Comparison of ENCODE assay signal across 8 mouse cellular contexts in genomic region chr3:32379891-32380290, GRCm38 (mm10). TPM values are rescaled to one million over a fixed set of nuclear protein-coding genes. Genes with fewer than 3 reads are reported as not detected.
A peak's percentile ranks its signal among the peaks of the same experiment; 100 is the strongest.
DNase-seq lines count a peak whose midpoint lies in the region; ATAC-seq and TF ChIP-seq lines count a peak whose summit lies in the region.

No protein-coding gene starts in this region.

- H3K27ac ChIP-seq in heart, postnatal 0 days (ENCODE audit: low read depth) = no peak overlapping the region
- no peak overlapping the region for H3K27ac ChIP-seq in bone marrow, adult 2 months (ENCODE audit: control insufficient read depth, insufficient read depth, low read depth, low read length, poor library complexity)
- H3K27ac ChIP-seq in liver, postnatal 0 days (ENCODE audit: low read depth) = no peak overlapping the region

- DNase-seq in heart, postnatal 0 days (ENCODE audit: low spot score) = peak; percentile 30
- DNase-seq in heart, adult 8-10 months (ENCODE audit: low spot score) = no peak
- peak; percentile 66 for DNase-seq in 416B (ENCODE audit: low read depth)
- no peak for DNase-seq in liver, postnatal 0 days
- DNase-seq in cerebellum, postnatal 25 days = no peak
- no peak for DNase-seq in gastrocnemius, postnatal 36 days
- no peak for DNase-seq in adrenal gland, adult 18-20 months (ENCODE audit: low spot score in 2 of 2)

- peak; percentile 50 for TF ChIP-seq CTCF in heart, postnatal 0 days (IDR thresholded peaks at IDR 0.05; ENCODE audit: low read depth)
- TF ChIP-seq CTCF in bone marrow, adult 2 months (IDR thresholded peaks at IDR 0.05; ENCODE audit: control insufficient read depth, insufficient read depth, low read length) = peak; percentile 63
- TF ChIP-seq CTCF in liver, postnatal 0 days (IDR thresholded peaks at IDR 0.05; ENCODE audit: low read depth) = peak; percentile 73

- H3K9me3 ChIP-seq in heart, postnatal 0 days (replicated peaks; ENCODE audit: control insufficient read depth, low read length) = no peaks in the 10 kb centered on the region
- no peaks in the 10 kb centered on the region for H3K9me3 ChIP-seq in liver, postnatal 0 days (ENCODE audit: low read length)

- H3K4me3 ChIP-seq in heart, postnatal 0 days (ENCODE audit: low read depth, low read length) = no peak overlapping the region
- no peak overlapping the region for H3K4me3 ChIP-seq in bone marrow, adult 2 months (replicated peaks; ENCODE audit: control insufficient read depth, low read depth, low read length)
- H3K4me3 ChIP-seq in liver, postnatal 0 days (ENCODE audit: low read depth, low read length) = no peak overlapping the region

- TF ChIP-seq EP300 in heart, postnatal 0 days (IDR thresholded peaks at IDR 0.05; ENCODE audit: low read depth) = no peak
- no peak for TF ChIP-seq EP300 in liver, postnatal 0 days (IDR thresholded peaks at IDR 0.05; ENCODE audit: low read depth)

- intact Hi-C loops in gastrocnemius, postnatal 36 days (cut with DNase I) = loop anchor here (5.0 kb wide), 1 partner anchor 127 kb away; no protein-coding TSS in a partner anchor

- no peak for ATAC-seq in heart, postnatal 0 days (ENCODE audit: insufficient read depth, low read depth)
- no peak for ATAC-seq in liver, postnatal 0 days

- 23% methylated on average over 2 of the region's 2 CpGs for WGBS in heart, postnatal 0 days
- WGBS in bone marrow, adult 2 months = 58% methylated on average over 2 of the region's 2 CpGs
- WGBS in liver, postnatal 0 days (ENCODE audit: insufficient replicate concordance) = 40% methylated on average over 2 of the region's 2 CpGs

- no peaks in the 10 kb centered on the region for H3K36me3 ChIP-seq in heart, postnatal 0 days (replicated peaks; ENCODE audit: control insufficient read depth, insufficient read depth, low read length)
- no peaks in the 10 kb centered on the region for H3K36me3 ChIP-seq in liver, postnatal 0 days (replicated peaks; ENCODE audit: insufficient read depth, low read length)

- H3K9ac ChIP-seq in heart, postnatal 0 days (replicated peaks; ENCODE audit: low read depth, low read length) = no peak overlapping the region
- no peak overlapping the region for H3K9ac ChIP-seq in liver, postnatal 0 days (replicated peaks)

- no peaks in the 10 kb centered on the region for H3K4me1 ChIP-seq in heart, postnatal 0 days (ENCODE audit: control insufficient read depth, insufficient read depth)
- H3K4me1 ChIP-seq in bone marrow, adult 2 months (ENCODE audit: control insufficient read depth, insufficient read depth, low read length) = no peaks in the 10 kb centered on the region
- H3K4me1 ChIP-seq in liver, postnatal 0 days (ENCODE audit: insufficient read depth) = no peaks in the 10 kb centered on the region

- H3K4me2 ChIP-seq in heart, postnatal 0 days (ENCODE audit: low read depth, low read length) = no peak overlapping the region
- no peak overlapping the region for H3K4me2 ChIP-seq in liver, postnatal 0 days (ENCODE audit: low read depth, low read length)

- no peaks in the 10 kb centered on the region for H3K27me3 ChIP-seq in heart, postnatal 0 days (ENCODE audit: control insufficient read depth, insufficient read depth, low read length)
- no peaks in the 10 kb centered on the region for H3K27me3 ChIP-seq in liver, postnatal 0 days (ENCODE audit: insufficient read depth, low read length)

- TF ChIP-seq POLR2A in bone marrow, adult 2 months (IDR thresholded peaks at IDR 0.05; ENCODE audit: borderline replicate concordance, control insufficient read depth, low read depth, low read length) = no peak

RNA-seq across cellular contexts. Expression of gene Zmat3, which starts 14.1 kb away (rescaled TPM):
- total RNA-seq in heart, postnatal 0 days (2014; rRNA removed; ENCODE audit: low replicate concordance) = 3.5 and 3.6 TPM in 2 replicates
- polyA plus RNA-seq in heart, postnatal 0 days (2015; fragmentation: Nextera tagmentation; extraction: Ambion mirVana) = 1.7 and 1.9 TPM in 2 replicates
- 1 to 10 TPM; 5.9 to 8.9 (median 6.6) TPM for total RNA-seq in heart, adult 8-10 months (2022)
- 1.3 and 6.0 TPM in 2 replicates for polyA plus RNA-seq in bone marrow, adult 2 months (2011; ENCODE audit: insufficient read depth, insufficient read length, low replicate concordance, missing spikeins)
- polyA plus RNA-seq in liver, postnatal 0 days (2015; fragmentation: Nextera tagmentation; extraction: Ambion mirVana) = 0.62 and 0.73 TPM in 2 replicates
- 1 to 10 TPM; 6.4 to 7.1 TPM for total RNA-seq in gastrocnemius, postnatal 36 days (2021)
- 10 to 100 TPM; 22.2 to 24.0 TPM for total RNA-seq in adrenal gland, adult 18-20 months (2021)

RNA-seq across cellular contexts. Expression of gene Pik3ca, which starts 17.6 kb away (rescaled TPM):
- total RNA-seq in heart, postnatal 0 days (2014; rRNA removed; ENCODE audit: low replicate concordance) = 19.2 and 20.4 TPM in 2 replicates
- polyA plus RNA-seq in heart, postnatal 0 days (2015; fragmentation: Nextera tagmentation; extraction: Ambion mirVana) = 6.7 and 7.7 TPM in 2 replicates
- total RNA-seq in heart, adult 8-10 months (2022) = 10 to 100 TPM; 42.2 to 50.1 (median 45.1) TPM
- polyA plus RNA-seq in bone marrow, adult 2 months (2011; ENCODE audit: insufficient read depth, insufficient read length, low replicate concordance, missing spikeins) = 6.3 and 8.7 TPM in 2 replicates
- 3.4 and 3.9 TPM in 2 replicates for polyA plus RNA-seq in liver, postnatal 0 days (2015; fragmentation: Nextera tagmentation; extraction: Ambion mirVana)
- total RNA-seq in gastrocnemius, postnatal 36 days (2021) = 10 to 100 TPM; 32.3 to 46.8 TPM
- total RNA-seq in adrenal gland, adult 18-20 months (2021) = 10 to 100 TPM; 42.3 to 59.5 TPM

Comparison
In these comparisons a context has a peak if more than half of its experiments do, and no peak if none do; other contexts are left out.
1. DNase-seq: peak in heart, postnatal 0 days (single experiment) and 416B (single experiment); none in heart, adult 8-10 months (single experiment), liver, postnatal 0 days (single experiment), cerebellum, postnatal 25 days (0 of 2), gastrocnemius, postnatal 36 days (0 of 2) and adrenal gland, adult 18-20 months (0 of 2).
2. Peak in every context shown above with its lines, with median percentiles within 50 percentile points of each other: CTCF ChIP-seq.